In the genomic region with DNA sequence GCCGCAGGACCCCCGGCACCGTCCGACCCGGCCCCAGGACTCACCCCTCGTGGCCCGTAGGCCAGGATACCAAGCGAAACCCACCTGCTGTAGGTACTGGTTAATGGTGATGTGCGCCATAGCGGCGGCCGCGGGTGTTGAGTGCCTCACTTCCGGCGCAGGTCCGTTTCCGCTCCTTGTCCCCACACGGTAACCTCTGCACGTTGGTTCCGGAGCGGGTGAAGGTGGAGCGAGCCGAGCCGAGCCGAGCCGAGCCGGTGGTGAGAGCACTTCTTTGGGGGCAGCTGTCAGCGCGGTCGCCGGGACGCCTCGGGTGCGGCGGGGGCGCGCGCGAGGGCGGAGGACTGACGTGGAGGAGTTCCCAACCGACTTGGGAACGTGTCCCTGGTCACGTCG, we compare ENCODE assay signal across 7 mouse cellular contexts. TPM values are rescaled to one million over a fixed set of nuclear protein-coding genes. Genes with fewer than 3 reads are reported as not detected.
DNase-seq lines count a peak whose midpoint lies in the region; ATAC-seq lines count a peak whose summit lies in the region.

No protein-coding gene starts in this region.

- H3K9me3 ChIP-seq in embryonic facial prominence, embryonic 10.5 days = no peaks in the 10 kb centered on the region
- H3K9me3 ChIP-seq in limb, embryonic 11.5 days (ENCODE audit: control insufficient read depth, low read length) = no peaks in the 10 kb centered on the region
- H3K9me3 ChIP-seq in midbrain, embryonic 14.5 days (ENCODE audit: control insufficient read depth, low read length) = no peaks in the 10 kb centered on the region

- peak overlapping the region; percentile 94 for H3K27ac ChIP-seq in embryonic facial prominence, embryonic 10.5 days (replicated peaks)
- H3K27ac ChIP-seq in limb, embryonic 11.5 days (replicated peaks; ENCODE audit: low read depth, low read length) = peak overlapping the region; percentile 53
- H3K27ac ChIP-seq in midbrain, embryonic 14.5 days (replicated peaks; ENCODE audit: low read depth, low read length) = peak overlapping the region; percentile 95

- peak overlapping the region; percentile 92 for H3K9ac ChIP-seq in limb, embryonic 11.5 days (ENCODE audit: low read length)
- H3K9ac ChIP-seq in midbrain, embryonic 14.5 days (replicated peaks; ENCODE audit: low read length) = peak overlapping the region; percentile 78

- DNase-seq in adrenal gland, postnatal 10 days = peak; percentile 96
- DNase-seq in embryonic facial prominence, embryonic 10.5 days (ENCODE audit: low spot score) = peak; percentile 91
- DNase-seq in heart, adult 11 months = peak; percentile 98
- DNase-seq in kidney, adult 18-20 months = peak; percentile 91
- DNase-seq in limb, embryonic 11.5 days (ENCODE audit: low spot score) = peak; percentile 94
- peak; percentile 94 for DNase-seq in midbrain, embryonic 14.5 days
- DNase-seq in spleen, adult 18-20 months = peak; percentile 80 to 88

- peak overlapping the region; percentile 90 for H3K4me2 ChIP-seq in limb, embryonic 11.5 days (ENCODE audit: low read depth, severe bottlenecking)
- peak overlapping the region; percentile 98 for H3K4me2 ChIP-seq in midbrain, embryonic 14.5 days (ENCODE audit: low read length)

- under 1% methylated on average over 45 of the region's 45 CpGs for WGBS in embryonic facial prominence, embryonic 10.5 days
- WGBS in limb, embryonic 11.5 days = under 1% methylated on average over 44 of the region's 45 CpGs
- WGBS in midbrain, embryonic 14.5 days = under 1% methylated on average over 45 of the region's 45 CpGs

- H3K4me3 ChIP-seq in embryonic facial prominence, embryonic 10.5 days = peak overlapping the region; percentile 98
- H3K4me3 ChIP-seq in limb, embryonic 11.5 days (ENCODE audit: low read depth, low read length) = peak overlapping the region; percentile 99
- peak overlapping the region; percentile 96 for H3K4me3 ChIP-seq in midbrain, embryonic 14.5 days (replicated peaks; ENCODE audit: low read depth, low read length)

- H3K27me3 ChIP-seq in embryonic facial prominence, embryonic 10.5 days (replicated peaks; ENCODE audit: low read depth, poor library complexity, severe bottlenecking) = no peaks in the 10 kb centered on the region
- H3K27me3 ChIP-seq in limb, embryonic 11.5 days (ENCODE audit: control insufficient read depth, insufficient read depth, low read length) = no peaks in the 10 kb centered on the region
- no peaks in the 10 kb centered on the region for H3K27me3 ChIP-seq in midbrain, embryonic 14.5 days (ENCODE audit: control insufficient read depth, insufficient read depth, low read length)

- ATAC-seq in limb, embryonic 11.5 days (ENCODE audit: insufficient number of reproducible peaks, low FRiP score, low TSS enrichment, low read depth) = peak; percentile 74
- peak; percentile 78 for ATAC-seq in midbrain, embryonic 14.5 days (ENCODE audit: low FRiP score, low TSS enrichment)

- peaks cover 23% of the 10 kb centered on the region for H3K4me1 ChIP-seq in embryonic facial prominence, embryonic 10.5 days
- H3K4me1 ChIP-seq in limb, embryonic 11.5 days (ENCODE audit: control insufficient read depth, insufficient read depth, low read length) = peaks cover 10% of the 10 kb centered on the region
- peaks cover 17% of the 10 kb centered on the region for H3K4me1 ChIP-seq in midbrain, embryonic 14.5 days (ENCODE audit: control insufficient read depth, insufficient read depth, low read length)

- peaks cover 35% of the 10 kb centered on the region for H3K36me3 ChIP-seq in embryonic facial prominence, embryonic 10.5 days (replicated peaks)
- peaks cover 4% of the 10 kb centered on the region; the same call in 1 of the 2 replicates for H3K36me3 ChIP-seq in limb, embryonic 11.5 days (ENCODE audit: control insufficient read depth, insufficient read depth, low read length)
- peaks cover 9% of the 10 kb centered on the region for H3K36me3 ChIP-seq in midbrain, embryonic 14.5 days (ENCODE audit: control insufficient read depth, insufficient read depth, low read length)

RNA-seq across cellular contexts. Expression of a gene that starts 0.6 kb away (rescaled TPM):
- total RNA-seq in adrenal gland, postnatal 10 days (2021) = 10 to 100 TPM; 17.9 to 21.0 TPM
- polyA plus RNA-seq in embryonic facial prominence, embryonic 10.5 days (2016; fragmentation: Nextera tagmentation; extraction: Ambion mirVana) = 57.8 and 59.2 TPM in 2 replicates
- 55.7 and 57.4 TPM in 2 replicates for polyA plus RNA-seq in limb, embryonic 11.5 days (2014; fragmentation: Nextera tagmentation; extraction: Ambion mirVana)
- polyA plus RNA-seq in midbrain, embryonic 14.5 days (2014; fragmentation: Nextera tagmentation; extraction: Ambion mirVana) = 31.1 and 39.7 TPM in 2 replicates

RNA-seq across cellular contexts. Expression of a gene that starts 0.7 kb away (rescaled TPM):
- 100 to 1,000 TPM in 1 of 2 experiments, 10 to 100 TPM in 1; 85.9 to 107 TPM for total RNA-seq in adrenal gland, postnatal 10 days (2021)
- 90.3 and 96.0 TPM in 2 replicates for polyA plus RNA-seq in embryonic facial prominence, embryonic 10.5 days (2016; fragmentation: Nextera tagmentation; extraction: Ambion mirVana)
- polyA plus RNA-seq in limb, embryonic 11.5 days (2014; fragmentation: Nextera tagmentation; extraction: Ambion mirVana) = 107 and 108 TPM in 2 replicates
- polyA plus RNA-seq in midbrain, embryonic 14.5 days (2014; fragmentation: Nextera tagmentation; extraction: Ambion mirVana) = 49.9 and 76.6 TPM in 2 replicates

RNA-seq across cellular contexts. Expression of a gene that starts 44.0 kb away (rescaled TPM):
- 10 to 100 TPM; 19.2 to 41.7 TPM for total RNA-seq in adrenal gland, postnatal 10 days (2021)
- polyA plus RNA-seq in embryonic facial prominence, embryonic 10.5 days (2016; fragmentation: Nextera tagmentation; extraction: Ambion mirVana) = 0.20 and 0.24 TPM in 2 replicates
- polyA plus RNA-seq in limb, embryonic 11.5 days (2014; fragmentation: Nextera tagmentation; extraction: Ambion mirVana) = 0.16 and 0.24 TPM in 2 replicates
- 1.4 TPM in 2 replicates for polyA plus RNA-seq in midbrain, embryonic 14.5 days (2014; fragmentation: Nextera tagmentation; extraction: Ambion mirVana)

RNA-seq across cellular contexts. Expression of a gene that starts 54.3 kb away (rescaled TPM):
- 100 to 1,000 TPM; 351 to 364 TPM for total RNA-seq in adrenal gland, postnatal 10 days (2021)
- polyA plus RNA-seq in embryonic facial prominence, embryonic 10.5 days (2016; fragmentation: Nextera tagmentation; extraction: Ambion mirVana) = 183 TPM in 2 replicates
- polyA plus RNA-seq in limb, embryonic 11.5 days (2014; fragmentation: Nextera tagmentation; extraction: Ambion mirVana) = 214 and 221 TPM in 2 replicates
- 252 and 292 TPM in 2 replicates for polyA plus RNA-seq in midbrain, embryonic 14.5 days (2014; fragmentation: Nextera tagmentation; extraction: Ambion mirVana)

Comparison
In these comparisons a context has a peak if more than half of its experiments do, and no peak if none do; other contexts are left out.
1. Peak in every context shown above with its lines: DNase-seq, ATAC-seq, H3K4me3 ChIP-seq and H3K27ac ChIP-seq.